Mouse (Mus musculus) cerebellum, adult 2 months (tissue): ENCODE measurements around the gene Dusp15. TPM values are rescaled to one million over a fixed set of nuclear protein-coding genes. Genes with fewer than 3 reads are reported as not detected.

Source experiments
- DNase-seq, 2 experiments: peaks; one replicate each; pipeline ENCODE4 v3.0.0; 2021
- H3K27ac ChIP-seq: fragments of 200-500 bp; 2 replicates; pipeline ENCODE4 v1.5.1; 2012; ENCODE audit warnings: low read length, control low read depth, inconsistent platforms; ENCODE audit not compliant: insufficient read depth
- H3K27me3 ChIP-seq: fragments of 200-500 bp; 2 replicates; pipeline ENCODE4 v1.6.1; 2012; ENCODE audit warnings: inconsistent platforms, mild to moderate bottlenecking, low read length, moderate library complexity; ENCODE audit not compliant: control insufficient read depth, insufficient read depth
- H3K4me1 ChIP-seq: fragments of 200-500 bp; 2 replicates; pipeline ENCODE4 v1.6.1; 2011; ENCODE audit warnings: low read length; ENCODE audit not compliant: control insufficient read depth, insufficient read depth
- H3K4me3 ChIP-seq: fragments of 200-500 bp; replicated peaks from 2 replicates; pipeline ENCODE3; 2011; ENCODE audit warnings: mild to moderate bottlenecking, low read depth, low read length, control low read depth; ENCODE audit not compliant: insufficient read depth
- CTCF ChIP-seq: fragments of 200-500 bp; IDR thresholded peaks from 2 replicates; pipeline ENCODE4 v1.5.1; 2011; ENCODE audit warnings: low read depth, mild to moderate bottlenecking, control low read depth, low read length, moderate library complexity, borderline replicate concordance; ENCODE audit not compliant: insufficient read depth
- POLR2A ChIP-seq: fragments of 200-500 bp; IDR thresholded peaks from 2 replicates; pipeline ENCODE4 v1.6.1; 2011; ENCODE audit warnings: low read length, control low read depth, borderline replicate concordance; ENCODE audit not compliant: insufficient read depth
- WGBS: fragments of 180-500 bp; shearing (Covaris S2); methylation state at CpG from one replicate; pipeline ENCODE4 v1.1.7; 2018; 5-methylcytosine and 5-hydroxymethylcytosine counted together
- polyA plus RNA-seq: library from polyadenylated mRNA; depleted of rRNA; stranded (reverse); fragments of >200 nt; gene quantifications from 2 replicates; pipeline ENCODE4 v1.2.3, GENCODE M21; 2012

The Dusp15 gene
- polyA plus RNA-seq, 1 experiment, result 73.1 TPM

DNA sequence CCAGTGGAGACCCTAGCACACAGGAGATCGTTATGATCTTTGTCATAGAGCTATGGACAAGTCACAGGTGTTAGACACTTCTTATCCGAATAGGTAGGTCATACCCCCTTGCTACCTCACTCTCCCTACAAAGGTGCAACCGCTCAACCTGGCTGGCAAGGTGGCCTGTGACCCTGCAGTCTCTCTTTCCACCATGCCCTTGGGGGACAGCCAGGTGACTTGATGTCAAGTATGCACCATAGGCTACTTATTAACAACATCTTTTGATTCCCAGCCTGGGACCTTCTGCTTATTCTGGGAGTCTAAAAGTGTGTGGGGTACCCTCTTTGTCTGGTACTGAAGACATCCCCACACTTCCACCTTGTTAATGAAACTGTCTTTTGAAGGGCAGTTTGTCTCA is 6.6 kb upstream of the Dusp15 start:
- Histone ChIP-seq H3K4me3 (no peak overlapping the region), H3K4me1 (no peaks in the 10 kb centered on the region), H3K27me3 (no peaks in the 10 kb centered on the region), H3K27ac (no peak overlapping the region)
- no peak for DNase-seq
- WGBS, result 74% methylated on average over 3 of the region's 3 CpGs
- TF ChIP-seq POLR2A (no peak), CTCF (no peak)

DNA sequence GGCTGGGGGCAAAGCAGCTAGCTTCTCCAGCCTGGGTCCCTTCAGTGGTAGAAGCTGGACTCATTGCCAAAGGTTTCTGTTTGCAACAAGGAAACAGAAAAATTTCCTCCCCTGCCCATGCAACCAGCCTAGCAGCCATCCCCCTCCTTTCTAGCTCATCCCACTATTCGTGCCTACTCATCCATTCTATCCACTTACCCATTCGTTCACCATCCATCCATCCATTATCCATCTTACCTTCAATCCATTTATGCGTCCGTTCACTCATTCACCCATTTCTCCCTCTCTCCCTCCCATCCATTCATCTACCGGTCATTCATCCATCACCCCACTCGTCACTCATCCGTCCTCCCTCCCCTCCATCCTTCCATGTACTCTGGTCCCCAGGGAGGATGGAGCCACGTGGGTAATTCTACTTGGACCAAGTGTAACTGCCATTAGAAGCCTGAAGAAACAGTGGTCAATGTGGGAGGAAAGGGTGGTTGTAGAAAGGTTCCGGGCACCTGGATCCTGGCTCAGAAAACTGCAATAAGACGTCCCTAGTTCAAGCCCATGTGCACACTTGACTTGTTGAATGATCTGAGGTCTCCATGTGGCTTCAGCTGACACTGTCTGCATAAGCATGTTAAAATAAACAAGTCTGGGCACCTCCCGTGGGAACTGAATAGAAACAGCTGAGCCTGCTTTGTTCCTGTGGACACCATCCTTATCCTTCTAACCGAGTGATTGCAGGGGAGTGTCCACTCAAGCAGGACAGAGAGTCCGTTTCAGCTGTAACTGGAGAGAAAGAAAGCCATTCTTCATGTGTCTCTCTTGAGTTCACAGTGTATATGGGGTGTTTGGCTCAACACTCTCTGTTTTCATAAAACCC is 587 bp upstream of the Dusp15 start:
- 19% methylated on average over 13 of the region's 13 CpGs for WGBS
- no peak for DNase-seq
- TF ChIP-seq CTCF (no peak), POLR2A (no peak; the same call in 1 of the 2 replicates)

DNA sequence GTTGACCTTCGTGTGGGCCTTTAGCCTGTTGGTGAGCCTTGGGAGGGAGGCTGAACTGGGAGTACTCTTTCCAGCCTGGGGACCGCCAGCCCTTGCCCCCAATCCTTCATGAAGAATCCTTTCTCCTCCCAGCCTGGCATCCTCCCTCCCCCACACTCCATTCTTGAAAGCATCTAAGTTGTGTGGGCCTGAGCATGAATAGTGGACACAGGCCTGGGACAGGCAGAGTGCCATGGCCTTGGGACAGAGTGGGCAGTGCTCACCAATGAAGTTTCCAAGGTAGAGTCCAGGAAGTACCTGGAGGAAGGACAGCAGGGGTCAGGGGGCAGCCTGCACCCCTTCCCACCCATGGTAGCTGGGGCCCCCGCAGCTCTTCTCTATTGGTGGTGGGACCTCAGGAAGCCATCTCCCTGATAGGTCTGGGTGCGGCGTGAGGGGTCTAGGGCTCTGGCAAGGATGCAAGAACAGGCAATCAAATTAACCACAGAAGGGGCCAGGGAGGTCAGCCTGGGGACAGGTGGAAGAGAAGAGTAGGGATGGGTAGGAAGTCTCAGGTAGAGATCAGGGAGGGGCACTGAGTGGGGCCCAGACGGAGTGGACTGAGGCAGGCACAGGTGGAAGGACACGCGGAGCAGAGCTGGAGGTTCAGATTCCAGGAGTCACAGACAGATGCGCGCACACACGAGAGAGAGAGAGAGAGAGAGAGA is 987 bp downstream of the Dusp15 start:
- peak in 1 of 2 experiments; percentile 44 for DNase-seq
- TF ChIP-seq POLR2A, result no peak
- no peak for TF ChIP-seq CTCF
- Histone ChIP-seq H3K27me3 (no peaks in the 10 kb centered on the region), H3K4me1 (peaks cover 21% of the 10 kb centered on the region), H3K4me3 (peak overlapping the region; percentile 87), H3K27ac (no peak overlapping the region)
- 51% methylated on average over 11 of the region's 11 CpGs for WGBS

More for the DNA sequence above, 587 bp upstream of the Dusp15 start:
- Histone ChIP-seq H3K27me3 (no peaks in the 10 kb centered on the region), H3K4me1 (peaks cover 17% of the 10 kb centered on the region), H3K27ac (peak overlapping the region; percentile 2; the same call in 1 of the 2 replicates), H3K4me3 (peak overlapping the region; percentile 87)

DNA sequence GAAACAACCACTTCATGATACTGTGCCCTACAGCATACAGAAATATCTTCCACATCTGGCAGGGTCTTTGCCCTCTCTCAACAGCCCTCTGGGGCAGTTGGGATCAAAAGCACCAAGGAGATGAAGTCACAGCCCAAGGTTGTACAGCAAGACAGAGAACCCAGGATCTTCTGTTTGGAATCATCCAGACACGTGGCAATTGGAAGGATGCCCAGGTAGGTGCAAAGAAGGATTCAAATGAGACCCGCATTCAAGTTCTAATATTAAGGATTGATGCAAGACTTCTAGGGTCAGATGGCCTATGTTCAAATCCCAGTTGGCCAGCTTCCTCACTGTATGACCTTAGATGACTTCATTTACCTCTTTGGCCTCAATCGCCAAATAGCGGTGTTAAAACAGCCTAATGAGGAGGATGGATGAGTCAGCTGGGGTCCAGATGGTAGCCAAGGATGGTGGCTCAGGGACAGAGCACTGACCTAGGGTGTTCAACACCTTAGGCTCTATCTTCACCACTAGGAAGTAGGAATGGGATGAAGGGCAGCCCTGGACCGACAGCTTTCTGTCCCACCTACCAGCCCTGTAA is 3.0 kb downstream of the Dusp15 start:
- no peak overlapping the region for H3K4me3 ChIP-seq
- H3K27me3 ChIP-seq, result no peaks in the 10 kb centered on the region
- no peak overlapping the region for H3K27ac ChIP-seq
- WGBS, result 35% methylated on average over 5 of the region's 5 CpGs
- H3K4me1 ChIP-seq, result peaks cover 21% of the 10 kb centered on the region
- peak in 1 of 2 experiments; percentile 64 for DNase-seq
- TF ChIP-seq POLR2A (no peak), CTCF (no peak)

DNA sequence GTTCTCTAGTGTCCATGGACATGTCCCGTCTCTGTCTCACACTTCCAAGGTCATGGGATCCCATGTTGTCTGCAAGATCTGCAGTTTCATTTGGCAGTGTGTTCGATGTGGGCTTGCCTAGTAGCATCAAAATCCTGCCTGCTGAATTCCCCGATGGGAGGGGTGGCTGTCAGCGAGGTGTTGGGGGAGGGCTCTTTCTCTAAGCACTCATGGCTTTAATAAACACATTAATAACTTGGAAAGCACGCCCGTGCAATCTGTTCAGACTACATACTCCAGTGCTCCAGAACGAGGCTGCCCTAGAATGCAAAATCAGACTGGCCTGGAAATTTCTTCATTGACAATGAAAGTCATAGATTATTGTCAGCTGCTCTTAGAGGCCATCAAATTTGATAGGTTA is 4.4 kb downstream of the Dusp15 start:
- Histone ChIP-seq H3K27ac (no peak overlapping the region), H3K4me1 (peaks cover 20% of the 10 kb centered on the region), H3K27me3 (no peaks in the 10 kb centered on the region), H3K4me3 (no peak overlapping the region)
- 20% methylated on average over 7 of the region's 7 CpGs for WGBS
- TF ChIP-seq POLR2A, result no peak
- no peak for TF ChIP-seq CTCF
- DNase-seq, result peak in 1 of 2 experiments; percentile 66

DNA sequence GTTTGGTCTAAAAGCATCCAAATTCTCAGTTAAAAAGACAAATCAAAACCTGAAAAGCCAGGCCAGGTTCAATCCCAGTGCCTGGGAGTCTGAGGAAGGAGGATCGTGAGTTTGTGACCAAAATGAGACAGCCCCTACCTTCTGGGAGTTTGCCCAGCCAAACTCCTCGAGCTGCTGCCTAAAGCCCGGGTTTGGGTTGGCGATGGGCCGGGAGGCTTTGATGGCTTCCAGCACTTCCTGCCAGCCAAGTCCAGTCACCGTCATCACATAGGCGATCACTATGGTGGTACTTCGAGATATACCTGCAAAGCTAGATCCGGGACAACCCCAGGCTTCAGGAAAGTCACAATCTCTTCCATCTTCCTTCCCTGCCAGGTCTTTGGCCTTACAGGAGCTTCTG is 7.5 kb downstream of the Dusp15 start:
- Histone ChIP-seq H3K4me3 (no peak overlapping the region), H3K27ac (no peak overlapping the region), H3K27me3 (no peaks in the 10 kb centered on the region), H3K4me1 (peaks cover 13% of the 10 kb centered on the region)
- DNase-seq, result no peak
- no peak for TF ChIP-seq CTCF
- no peak for TF ChIP-seq POLR2A
- 66% methylated on average over 9 of the region's 9 CpGs for WGBS

DNA sequence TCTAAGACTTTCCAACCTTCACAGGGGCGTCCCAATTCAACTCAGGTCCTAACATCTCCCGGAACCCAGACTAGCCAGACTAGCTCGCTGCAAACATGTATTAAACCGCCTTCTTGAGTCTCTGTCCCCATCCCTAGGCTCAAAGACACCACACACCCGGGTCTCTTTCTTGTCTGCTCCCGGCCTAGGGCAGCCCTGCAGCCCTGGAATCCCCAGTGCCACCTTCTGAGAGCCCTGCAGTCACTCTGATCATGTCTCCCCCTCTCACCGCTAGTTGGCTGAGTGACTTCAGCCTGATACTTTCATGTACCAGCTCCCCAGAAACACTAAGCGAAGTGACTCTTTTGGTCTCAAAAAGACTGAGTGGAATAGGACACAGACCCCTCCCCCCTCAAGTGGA is 7.9 kb downstream of the Dusp15 start:
- no peak overlapping the region for H3K27ac ChIP-seq
- peak overlapping the region; percentile 2 for H3K4me3 ChIP-seq
- H3K27me3 ChIP-seq, result no peaks in the 10 kb centered on the region
- WGBS, result 22% methylated on average over 8 of the region's 8 CpGs
- peaks cover 9% of the 10 kb centered on the region; the same call in 1 of the 2 replicates for H3K4me1 ChIP-seq
- TF ChIP-seq POLR2A, result no peak
- TF ChIP-seq CTCF, result no peak
- no peak for DNase-seq
